Mouse (Mus musculus) neutrophil, adult 5-6 weeks (primary cell): Measurements from ENCODE around the gene Klk1b24. TPM values are rescaled to one million over a fixed set of nuclear protein-coding genes. Genes with fewer than 3 reads are reported as not detected.
"Not testable (repeated sequence)": the region's sequence is repeated elsewhere in the genome, so short reads cannot be mapped to it uniquely, and the experiment has no call there.

Experiments used
- ATAC-seq: fragments of 151-379, 151-347 bp; 2 replicates; pipeline ENCODE4 v1.8.0; 2017; ENCODE audit warnings: mild to moderate bottlenecking, moderate TSS enrichment; ENCODE audit not compliant: insufficient number of reproducible peaks, poor library complexity, low FRiP score, severe bottlenecking; ENCODE audit errors: extremely low read depth
- total RNA-seq: library from RNA; stranded (forward); fragments of 200-1000 nt; gene quantifications from 2 replicates; pipeline ENCODE4 v1.2.3, GENCODE M21; 2017

The Klk1b24 gene
- not detected in 2 replicates for total RNA-seq

GRCm38 (mm10) chr7:44187936-44188335 lies at the start of gene Klk1b24:
Klk1b24 (plus strand) TSS chr7:44188236.
- ATAC-seq: not testable (repeated sequence)

DNA sequence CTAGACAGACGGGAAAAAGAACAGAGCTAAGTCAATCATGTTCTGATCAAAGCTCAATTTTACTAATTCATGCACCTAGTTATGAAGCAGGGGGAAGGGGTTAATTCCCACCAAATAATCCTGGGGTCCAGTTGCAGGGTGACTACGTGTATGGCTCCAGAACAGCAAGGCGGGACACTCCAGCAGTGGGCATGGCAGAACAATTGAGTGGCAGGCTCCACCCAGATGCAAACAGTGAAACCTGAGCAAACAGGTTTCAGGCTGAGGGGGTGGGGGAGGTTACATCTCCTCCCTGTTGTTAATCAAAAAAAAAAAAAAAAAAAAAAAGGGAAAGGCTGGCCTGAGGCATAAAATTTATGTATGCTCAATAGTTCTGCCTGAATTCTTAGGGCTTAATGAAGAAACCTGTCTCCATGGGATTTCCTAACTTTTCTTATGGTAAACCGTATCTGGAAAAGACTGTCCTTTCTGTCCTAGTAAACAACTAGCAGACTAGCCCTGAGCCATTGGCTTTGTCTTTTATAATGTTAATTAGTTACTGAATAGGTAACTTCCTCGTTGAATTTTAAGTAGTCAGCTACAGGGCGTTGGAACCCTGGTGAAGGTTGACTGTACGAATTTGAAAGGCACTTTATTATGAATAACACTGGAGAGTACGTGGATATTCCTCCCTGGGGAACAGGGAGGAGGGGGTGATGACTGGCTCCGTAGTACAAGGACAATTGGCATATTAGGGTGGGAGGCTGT lies 8.6 kb upstream of the Klk1b24 start:
- ATAC-seq: no peak

- ATAC-seq: not testable (repeated sequence)
Observed at GRCm38 (mm10) chr7:44186516-44186915, 1.5 kb upstream of the Klk1b24 start.

DNA sequence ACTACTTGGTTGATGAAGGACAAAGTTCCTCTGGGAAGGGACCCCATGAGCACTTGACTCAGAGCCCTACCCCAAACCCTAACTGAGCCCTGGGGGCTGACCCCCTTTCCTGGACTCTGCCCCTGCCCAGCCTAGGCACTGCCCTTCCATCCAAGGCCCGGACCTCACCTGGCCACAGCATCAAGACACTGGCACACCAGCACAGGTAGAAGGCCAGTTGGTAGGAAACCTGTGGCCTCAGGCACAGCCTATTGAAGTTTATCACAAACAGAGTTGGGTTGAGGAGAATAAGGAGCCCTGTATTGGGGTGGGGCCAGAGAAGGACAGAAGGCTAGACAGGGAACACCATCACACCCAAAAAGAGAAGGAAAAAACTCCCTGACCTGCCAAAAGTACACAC lies 5.4 kb downstream of the Klk1b24 start:
- ATAC-seq: not testable (repeated sequence)

DNA sequence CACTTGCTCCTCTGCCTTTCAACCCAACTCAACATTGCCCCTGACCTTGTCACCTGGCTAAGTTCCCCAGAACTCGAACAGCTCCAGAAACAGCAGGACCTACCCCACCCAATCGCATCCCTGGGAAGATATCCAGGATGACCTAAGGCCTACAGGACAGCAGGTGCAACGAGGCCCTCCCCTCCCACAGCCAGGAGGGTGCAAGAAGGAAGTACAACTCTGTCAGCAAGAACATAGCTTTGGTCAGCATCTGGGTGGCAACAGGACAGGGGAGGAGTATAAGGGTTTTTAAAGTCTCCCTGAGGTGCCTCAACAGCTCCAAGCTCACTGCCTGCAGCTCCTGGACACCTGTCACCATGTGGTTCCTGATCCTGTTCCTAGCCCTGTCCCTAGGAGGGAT lies 9.9 kb downstream of the Klk1b24 start, which contains the start of gene Klk1b3:
Klk1b3 (plus strand) TSS at position 301 of the 400 bp plus-strand sequence.
- ATAC-seq: no peak

DNA sequence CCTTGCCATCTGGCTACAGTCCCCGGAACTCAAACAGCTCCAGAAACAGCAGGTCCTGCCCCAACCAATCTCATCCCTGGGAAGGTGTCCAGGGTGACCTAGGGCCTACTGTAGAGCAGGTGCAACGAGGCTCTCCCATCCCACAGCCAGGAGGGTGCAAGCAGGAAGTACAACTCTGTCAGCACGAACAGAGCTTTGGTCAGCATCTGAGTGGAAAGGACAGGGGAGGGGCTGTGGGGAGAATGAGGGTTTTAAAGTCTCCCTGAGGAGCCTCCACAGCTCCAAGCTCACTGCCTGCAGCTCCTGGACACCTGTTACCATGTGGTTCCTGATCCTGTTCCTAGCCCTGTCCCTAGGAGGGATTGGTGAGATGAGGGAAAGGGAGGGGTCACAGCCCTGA lies 19.1 kb downstream of the Klk1b24 start, which contains the start of gene Klk1b4:
Klk1b4 (plus strand) TSS at position 301 of the 400 bp plus-strand sequence.
- not testable (repeated sequence) for ATAC-seq

- no peak for ATAC-seq
Observed at GRCm38 (mm10) chr7:44208307-44208706, 20.3 kb downstream of the Klk1b24 start.

DNA sequence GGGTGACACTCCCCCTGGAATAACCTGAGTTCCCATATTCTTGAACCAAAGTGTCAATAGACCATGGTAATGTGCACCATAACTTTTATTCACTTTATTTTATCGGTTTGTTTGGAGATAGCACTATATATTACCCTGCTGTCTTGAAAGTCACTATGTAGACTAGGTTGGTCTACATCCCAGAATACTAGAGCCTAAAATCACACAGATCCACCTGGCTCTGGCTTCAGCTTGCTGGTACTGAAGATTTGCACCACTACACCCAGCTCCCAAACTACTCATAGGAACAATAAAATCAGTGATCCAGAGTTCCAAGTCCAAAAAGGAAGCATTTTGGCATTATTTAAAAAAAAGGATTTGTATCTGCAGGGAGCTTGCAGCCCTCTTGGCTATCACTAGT lies 27.6 kb downstream of the Klk1b24 start, which contains the start of gene Klk1b5:
Klk1b5 (plus strand) TSS at position 301 of the 400 bp plus-strand sequence.
- no peak for ATAC-seq

- ATAC-seq: not testable (repeated sequence)
Observed at GRCm38 (mm10) chr7:44221601-44222000, 33.6 kb downstream of the Klk1b24 start.

DNA sequence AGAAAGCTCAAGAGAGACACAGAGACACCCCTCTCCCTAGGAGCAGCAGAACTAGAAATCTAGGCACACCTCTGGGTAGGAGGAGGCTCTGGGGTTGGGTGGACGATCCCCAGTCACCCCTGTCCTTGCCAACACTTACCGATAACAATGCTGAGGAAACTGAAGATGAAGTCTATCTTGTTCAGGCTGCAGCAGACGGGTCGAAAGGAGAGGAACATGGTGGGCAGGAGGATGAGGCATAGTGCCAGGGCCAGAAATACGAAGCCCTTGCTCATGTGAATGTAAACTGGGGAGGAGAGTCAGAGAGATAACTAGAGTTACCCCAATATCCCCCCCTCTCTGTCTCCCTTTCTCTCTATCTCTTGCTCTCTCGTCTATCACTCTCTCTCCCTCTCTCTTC lies 34.3 kb downstream of the Klk1b24 start:
- not testable (repeated sequence) for ATAC-seq

DNA sequence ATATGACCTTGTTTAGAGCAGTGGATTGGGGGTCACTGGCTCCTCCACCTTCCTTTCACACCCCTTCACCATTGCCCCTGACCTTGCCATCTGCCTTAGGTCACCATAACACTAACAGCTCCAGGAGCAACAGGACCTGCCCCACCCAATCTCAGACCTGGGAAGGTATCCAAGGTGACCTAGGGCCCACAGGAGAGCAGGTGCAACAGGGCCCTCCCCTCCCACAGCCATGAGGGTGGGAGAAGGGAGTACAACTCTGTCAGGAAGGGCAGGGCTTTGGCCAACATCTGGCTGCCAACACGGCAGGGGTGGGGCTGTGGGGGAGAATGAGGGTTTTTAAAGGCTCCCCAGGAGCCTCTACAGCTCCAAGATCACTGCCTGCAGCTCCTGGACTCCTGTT lies 37.0 kb downstream of the Klk1b24 start, which contains the start of gene Klk1:
Klk1 (plus strand) TSS at position 285 of the 400 bp plus-strand sequence.
- ATAC-seq: no peak

DNA sequence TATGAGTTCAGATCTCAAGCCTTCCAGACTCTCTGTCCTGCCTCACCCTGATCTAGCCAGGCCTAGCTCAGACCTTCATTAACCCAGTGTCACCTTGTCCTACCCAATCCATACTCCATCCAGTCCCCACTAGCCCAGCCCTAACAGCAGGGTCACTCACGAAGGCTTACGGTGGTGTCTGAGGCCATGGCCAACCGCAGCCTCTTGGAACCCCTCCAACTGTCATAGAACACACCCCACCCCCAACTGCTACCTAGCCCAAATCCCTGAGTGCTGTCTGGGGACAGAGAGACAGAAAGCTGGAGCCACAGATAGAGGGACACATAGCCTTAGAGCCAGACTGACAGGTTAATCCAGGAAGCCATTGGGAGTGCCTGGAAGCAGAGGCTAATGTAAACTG lies 47.9 kb downstream of the Klk1b24 start, which contains the start of gene Gm36864:
Gm36864 (plus strand) TSS at position 269 of the 400 bp plus-strand sequence.
- ATAC-seq: no peak

- no peak for ATAC-seq
Observed at GRCm38 (mm10) chr7:44239913-44240312, 51.9 kb downstream of the Klk1b24 start.

- ATAC-seq: no peak
Observed at GRCm38 (mm10) chr7:44240712-44241111, 52.7 kb downstream of the Klk1b24 start.

DNA sequence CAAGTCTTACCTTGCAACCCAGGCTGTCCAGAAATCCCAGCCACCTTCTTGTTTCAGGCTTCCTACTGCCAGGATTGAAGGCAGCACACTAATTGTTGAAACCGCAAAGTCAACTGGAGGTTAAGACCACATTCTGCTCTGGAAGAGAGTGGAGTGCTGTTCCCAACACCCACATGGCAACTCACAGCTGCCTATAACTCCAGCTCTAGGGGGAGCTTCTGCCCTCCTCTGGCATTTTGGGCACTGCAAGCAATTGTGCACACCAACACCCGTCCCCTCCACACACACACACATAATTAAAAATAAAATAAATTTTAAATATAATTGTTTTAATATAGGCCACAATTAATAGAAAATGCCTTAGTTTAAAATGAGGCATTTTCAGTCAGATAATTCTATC lies 53.1 kb downstream of the Klk1b24 start:
- ATAC-seq: no peak

Other genes with a start within 250 kb of the Klk1b24 start
- gene Klk1b8, start 237.6 kb upstream of the Klk1b24 start, total RNA-seq: not detected in 2 replicates
- not detected in 2 replicates for gene Klk1b1, start 221.5 kb upstream of the Klk1b24 start, total RNA-seq
- not detected in 2 replicates for gene Klk1b9, start 212.2 kb upstream of the Klk1b24 start, total RNA-seq
- not detected in 2 replicates for gene Klk1b11, start 192.4 kb upstream of the Klk1b24 start, total RNA-seq
- gene Klk1b26, start 176.1 kb upstream of the Klk1b24 start, total RNA-seq: not detected in 2 replicates
- gene Klk1b27, start 135.9 kb upstream of the Klk1b24 start, total RNA-seq: not detected in 2 replicates
- not detected in 2 replicates for gene Klk1b21, start 85.9 kb upstream of the Klk1b24 start, total RNA-seq
- gene Klk1b22, start 75.6 kb upstream of the Klk1b24 start, total RNA-seq: not detected in 2 replicates
- not detected in 2 replicates for gene Klk1b16, start 51.5 kb upstream of the Klk1b24 start, total RNA-seq
- gene Klk1b3, start 10.0 kb downstream of the Klk1b24 start, total RNA-seq: not detected in 2 replicates
- gene Klk1b4, start 19.2 kb downstream of the Klk1b24 start, total RNA-seq: not detected in 2 replicates
- not detected in 2 replicates for gene Klk1b5, start 27.7 kb downstream of the Klk1b24 start, total RNA-seq
- not detected in 2 replicates for gene Klk1, start 37.1 kb downstream of the Klk1b24 start, total RNA-seq
- gene Gm36864, start 47.9 kb downstream of the Klk1b24 start, total RNA-seq: not detected in 2 replicates
- gene 1700028J19Rik, start 58.5 kb downstream of the Klk1b24 start, total RNA-seq: 1.4 TPM in 1 of 2 replicates, not detected in the other
- 55.9 and 59.7 TPM in 2 replicates for gene 2410002F23Rik, start 58.5 kb downstream of the Klk1b24 start, total RNA-seq
- not detected in 2 replicates for gene Acp4, start 69.1 kb downstream of the Klk1b24 start, total RNA-seq
- not detected in 2 replicates for gene Gm15517, start 73.2 kb downstream of the Klk1b24 start, total RNA-seq
- 3.3 and 4.3 TPM in 2 replicates for gene Clec11a, start 118.7 kb downstream of the Klk1b24 start, total RNA-seq
- 2.1 and 5.9 TPM in 2 replicates for gene Shank1, start 122.0 kb downstream of the Klk1b24 start, total RNA-seq
- not detected in 2 replicates for gene Syt3, start 195.9 kb downstream of the Klk1b24 start, total RNA-seq
- not detected in 2 replicates for gene 1700008O03Rik, start 197.6 kb downstream of the Klk1b24 start, total RNA-seq
- gene Lrrc4b, start 240.8 kb downstream of the Klk1b24 start, total RNA-seq: not detected in 2 replicates